Mouse (Mus musculus): ENCODE results near the gene AI837181.

GRCm38 (mm10) chr19:5449673-5450072, 24.7 kb downstream of the AI837181 start:
- TF ChIP-seq CTCF (IDR thresholded peaks at IDR 0.05; ENCODE audit: low read depth) (no peak), EP300 (IDR thresholded peaks at IDR 0.05; ENCODE audit: low read depth) (no peak)
